Mouse (Mus musculus) heart, embryonic 16.5 days (tissue): ENCODE data around the gene Foxp1. TPM values are rescaled to one million over a fixed set of nuclear protein-coding genes. Genes with fewer than 3 reads are reported as not detected.

Source experiments
- ATAC-seq: fragments of 200-750 bp; cut with Nextera tagmentation; replicated peaks from 2 replicates; pipeline ENCODE4 v1.8.0; 2017; ENCODE audit warnings: moderate number of reproducible peaks; ENCODE audit not compliant: insufficient read depth, low FRiP score; ENCODE audit errors: extremely low read depth
- H3K27ac ChIP-seq: fragments of 300-500 bp; sonication (generic); 2 replicates; pipeline ENCODE4 v1.5.1; 2014; ENCODE audit warnings: mild to moderate bottlenecking, low read length, control low read depth, moderate library complexity
- H3K27me3 ChIP-seq: fragments of 300-500 bp; sonication (generic); 2 replicates; pipeline ENCODE4 v1.6.1; 2014; ENCODE audit warnings: low read length, mixed read lengths; ENCODE audit not compliant: control insufficient read depth, insufficient read depth
- H3K36me3 ChIP-seq: fragments of 300-500 bp; sonication (generic); 2 replicates; pipeline ENCODE4 v1.6.1; 2014; ENCODE audit not compliant: control insufficient read depth, insufficient read depth
- H3K4me1 ChIP-seq: fragments of 300-500 bp; sonication (generic); 2 replicates; pipeline ENCODE4 v1.6.1; 2014; ENCODE audit warnings: low read length, mixed read lengths; ENCODE audit not compliant: control insufficient read depth, insufficient read depth
- H3K4me2 ChIP-seq: fragments of 300-500 bp; sonication (generic); 2 replicates; pipeline ENCODE4 v1.6.1; 2014; ENCODE audit warnings: low read depth, mild to moderate bottlenecking, control low read depth, low read length
- H3K4me3 ChIP-seq: fragments of 300-500 bp; sonication (generic); 2 replicates; pipeline ENCODE4 v1.5.1; 2014; ENCODE audit warnings: mild to moderate bottlenecking, control low read depth, low read length
- H3K9ac ChIP-seq: fragments of 300-500 bp; sonication (generic); 2 replicates; pipeline ENCODE4 v1.6.1; 2014; ENCODE audit warnings: low read length, control low read depth
- H3K9me3 ChIP-seq: fragments of 300-500 bp; sonication (generic); replicated peaks from 2 replicates; pipeline ENCODE4 v1.6.1; 2016; ENCODE audit warnings: low read length; ENCODE audit not compliant: control insufficient read depth
- WGBS: fragments of 180-500 bp; shearing (Covaris S2); extraction: QIAGEN DNeasy Blood & Tissue Kit; methylation state at CpG from one replicate; pipeline ENCODE4 v1.1.7; 2014; 5-methylcytosine and 5-hydroxymethylcytosine counted together
- polyA plus RNA-seq: library from polyadenylated mRNA; unstranded; fragments of >200 nt; fragmentation: Nextera tagmentation; extraction: Ambion mirVana; gene quantifications from 2 replicates; pipeline ENCODE4 v1.2.1, GENCODE M21; 2015

Foxp1 gene
- polyA plus RNA-seq, 1 experiment from 2014 or later, result 59.0 TPM

GRCm38 (mm10) chr6:99185797-99186196, 336.7 kb downstream of the Foxp1 start:
- peaks cover 12% of the 10 kb centered on the region for H3K4me1 ChIP-seq
- H3K9me3 ChIP-seq, result no peaks in the 10 kb centered on the region; the same call in 1 of the 2 replicates
- WGBS, result 86% methylated on average over 2 of the region's 2 CpGs
- ATAC-seq, result no peak
- no peak overlapping the region for H3K4me2 ChIP-seq
- H3K36me3 ChIP-seq, result no peaks in the 10 kb centered on the region
- no peak overlapping the region for H3K4me3 ChIP-seq
- H3K27me3 ChIP-seq, result no peaks in the 10 kb centered on the region
- no peak overlapping the region for H3K27ac ChIP-seq
- no peak overlapping the region for H3K9ac ChIP-seq

GRCm38 (mm10) chr6:99184051-99184450, 338.5 kb downstream of the Foxp1 start:
- WGBS, result 91% methylated on average over 5 of the region's 5 CpGs
- Histone ChIP-seq H3K36me3 (no peaks in the 10 kb centered on the region), H3K4me3 (no peak overlapping the region), H3K9ac (no peak overlapping the region), H3K9me3 (no peaks in the 10 kb centered on the region; the same call in 1 of the 2 replicates), H3K4me1 (peaks cover 12% of the 10 kb centered on the region), H3K27me3 (no peaks in the 10 kb centered on the region), H3K4me2 (no peak overlapping the region), H3K27ac (no peak overlapping the region)
- ATAC-seq, result no peak

GRCm38 (mm10) chr6:99182777-99183176, 339.7 kb downstream of the Foxp1 start:
- Histone ChIP-seq H3K9ac (no peak overlapping the region), H3K4me2 (no peak overlapping the region), H3K9me3 (no peaks in the 10 kb centered on the region; the same call in 1 of the 2 replicates), H3K27me3 (no peaks in the 10 kb centered on the region), H3K4me1 (peaks cover 7% of the 10 kb centered on the region), H3K27ac (no peak overlapping the region), H3K4me3 (no peak overlapping the region), H3K36me3 (no peaks in the 10 kb centered on the region)
- WGBS, result 70% methylated on average over 4 of the region's 4 CpGs
- no peak for ATAC-seq

GRCm38 (mm10) chr6:99176216-99176615, 346.3 kb downstream of the Foxp1 start:
- H3K4me1 ChIP-seq, result peaks cover 34% of the 10 kb centered on the region
- 79% methylated on average over 3 of the region's 3 CpGs for whole genome bisulfite sequencing
- no peaks in the 10 kb centered on the region for H3K27me3 ChIP-seq
- H3K27ac ChIP-seq, result no peak overlapping the region
- no peaks in the 10 kb centered on the region for H3K36me3 ChIP-seq
- no peak overlapping the region for H3K4me3 ChIP-seq
- H3K9ac ChIP-seq, result no peak overlapping the region
- H3K9me3 ChIP-seq, result no peaks in the 10 kb centered on the region
- no peak for ATAC-seq
- no peak overlapping the region for H3K4me2 ChIP-seq

- H3K27me3 ChIP-seq, result no peaks in the 10 kb centered on the region
- H3K4me3 ChIP-seq, result no peak overlapping the region
- no peaks in the 10 kb centered on the region for H3K9me3 ChIP-seq
- peaks cover 34% of the 10 kb centered on the region for H3K4me1 ChIP-seq
- no peak overlapping the region for H3K4me2 ChIP-seq
- H3K27ac ChIP-seq, result no peak overlapping the region; the same call in 1 of the 2 replicates
- H3K9ac ChIP-seq, result no peak overlapping the region
- no peak for ATAC-seq
- 47% methylated on average over 5 of the region's 5 CpGs for WGBS
- no peaks in the 10 kb centered on the region for H3K36me3 ChIP-seq
Observed at GRCm38 (mm10) chr6:99175377-99175776, 347.1 kb downstream of the Foxp1 start.

GRCm38 (mm10) chr6:99173902-99174210, 348.7 kb downstream of the Foxp1 start:
- H3K27ac ChIP-seq, result 0 out of 2 replicates have a peak overlapping the region, but pooled peaks have one; percentile 12

GRCm38 (mm10) chr6:99173066-99173901, 349.2 kb downstream of the Foxp1 start:
- no peak for ATAC-seq
- Histone ChIP-seq H3K4me1 (peaks cover 34% of the 10 kb centered on the region), H3K4me3 (no peak overlapping the region), H3K9ac (no peak overlapping the region), H3K27ac (peak overlapping the region; percentile 76), H3K9me3 (no peaks in the 10 kb centered on the region), H3K36me3 (no peaks in the 10 kb centered on the region), H3K4me2 (peak overlapping the region; percentile 43), H3K27me3 (no peaks in the 10 kb centered on the region)
- 31% methylated on average over 14 of the region's 14 CpGs for WGBS

More at GRCm38 (mm10) chr6:99173902-99174210, 348.7 kb downstream of the Foxp1 start:
- no peak for ATAC-seq
- no peak overlapping the region for H3K4me3 ChIP-seq
- H3K9me3 ChIP-seq, result no peaks in the 10 kb centered on the region
- 53% methylated on average over 2 of the region's 2 CpGs for WGBS
- H3K36me3 ChIP-seq, result no peaks in the 10 kb centered on the region
- H3K27me3 ChIP-seq, result no peaks in the 10 kb centered on the region
- H3K4me1 ChIP-seq, result peaks cover 34% of the 10 kb centered on the region
- H3K4me2 ChIP-seq, result no peak overlapping the region
- H3K9ac ChIP-seq, result no peak overlapping the region

- 0 out of 2 replicates have a peak overlapping the region, but pooled peaks have one; percentile 43 for H3K4me2 ChIP-seq
- H3K9ac ChIP-seq, result no peak overlapping the region
- WGBS, result 45% methylated on average over 6 of the region's 6 CpGs
- H3K4me1 ChIP-seq, result peaks cover 34% of the 10 kb centered on the region
- H3K9me3 ChIP-seq, result no peaks in the 10 kb centered on the region
- H3K36me3 ChIP-seq, result no peaks in the 10 kb centered on the region
- H3K27me3 ChIP-seq, result no peaks in the 10 kb centered on the region
- no peak overlapping the region for H3K4me3 ChIP-seq
- ATAC-seq, result no peak
- peak overlapping the region; percentile 76 for H3K27ac ChIP-seq
Observed at GRCm38 (mm10) chr6:99172589-99172986, 349.9 kb downstream of the Foxp1 start.

- Histone ChIP-seq H3K36me3 (no peaks in the 10 kb centered on the region), H3K4me2 (0 out of 2 replicates have a peak overlapping the region, but pooled peaks have one; percentile 43), H3K4me3 (no peak overlapping the region), H3K27me3 (no peaks in the 10 kb centered on the region), H3K9me3 (no peaks in the 10 kb centered on the region), H3K27ac (peak overlapping the region; percentile 76), H3K9ac (no peak overlapping the region), H3K4me1 (peaks cover 32% of the 10 kb centered on the region)
- ATAC-seq, result no peak
- WGBS, result 55% methylated on average over 8 of the region's 8 CpGs
Observed at GRCm38 (mm10) chr6:99171901-99172588, 350.5 kb downstream of the Foxp1 start.
